Mouse (Mus musculus): ENCODE results near the gene Gria1. TPM values are rescaled to one million over a fixed set of nuclear protein-coding genes. Genes with fewer than 3 reads are reported as not detected.

The Gria1 gene
- polyA plus RNA-seq, 1 experiment from 2014 or later, result 1.7 TPM

GRCm38 (mm10) chr11:57189391-57189790 lies 178.2 kb downstream of the Gria1 start:
- no peak overlapping the region for H3K4me2 ChIP-seq
- no peaks in the 10 kb centered on the region for H3K27me3 ChIP-seq
- H3K9me3 ChIP-seq, result no peaks in the 10 kb centered on the region
- H3K4me3 ChIP-seq, result no peak overlapping the region
- no peaks in the 10 kb centered on the region for H3K4me1 ChIP-seq
- H3K9ac ChIP-seq, result no peak overlapping the region
- no peaks in the 10 kb centered on the region for H3K36me3 ChIP-seq
- 79% methylated on average over 8 of the region's 8 CpGs for WGBS
- no peak overlapping the region for H3K27ac ChIP-seq
- no peak for ATAC-seq (ENCODE audit: insufficient number of reproducible peaks, low FRiP score, low TSS enrichment, low read depth)

GRCm38 (mm10) chr11:57194746-57195145 lies 183.6 kb downstream of the Gria1 start:
- no peak overlapping the region for H3K9ac ChIP-seq
- H3K9me3 ChIP-seq, result no peaks in the 10 kb centered on the region
- no peak overlapping the region for H3K27ac ChIP-seq
- H3K4me1 ChIP-seq, result no peaks in the 10 kb centered on the region
- 51% methylated on average over 5 of the region's 5 CpGs for WGBS
- no peaks in the 10 kb centered on the region for H3K27me3 ChIP-seq
- no peak overlapping the region for H3K4me2 ChIP-seq
- no peak for ATAC-seq (ENCODE audit: insufficient number of reproducible peaks, low FRiP score, low TSS enrichment, low read depth)
- H3K4me3 ChIP-seq, result no peak overlapping the region
- H3K36me3 ChIP-seq, result no peaks in the 10 kb centered on the region

- H3K9me3 ChIP-seq, result no peaks in the 10 kb centered on the region
- no peak for ATAC-seq (ENCODE audit: insufficient number of reproducible peaks, low FRiP score, low TSS enrichment, low read depth)
- 65% methylated on average over 10 of the region's 10 CpGs for WGBS
- no peak overlapping the region for H3K4me2 ChIP-seq
- no peak overlapping the region for H3K9ac ChIP-seq
- H3K27me3 ChIP-seq, result no peaks in the 10 kb centered on the region
- no peak overlapping the region for H3K27ac ChIP-seq
- H3K36me3 ChIP-seq, result no peaks in the 10 kb centered on the region
- H3K4me1 ChIP-seq, result no peaks in the 10 kb centered on the region
- H3K4me3 ChIP-seq, result no peak overlapping the region
Measured at GRCm38 (mm10) chr11:57201245-57201976, 190.2 kb downstream of the Gria1 start.

- Histone ChIP-seq H3K27me3 (no peaks in the 10 kb centered on the region), H3K36me3 (no peaks in the 10 kb centered on the region), H3K4me1 (no peaks in the 10 kb centered on the region), H3K9ac (no peak overlapping the region), H3K9me3 (no peaks in the 10 kb centered on the region), H3K4me3 (no peak overlapping the region), H3K27ac (no peak overlapping the region), H3K4me2 (no peak overlapping the region)
- WGBS, result 51% methylated on average over 6 of the region's 6 CpGs
- no peak for ATAC-seq (ENCODE audit: insufficient number of reproducible peaks, low FRiP score, low TSS enrichment, low read depth)
Measured at GRCm38 (mm10) chr11:57204371-57204770, 193.2 kb downstream of the Gria1 start.

- H3K4me3 ChIP-seq, result no peak overlapping the region
- no peaks in the 10 kb centered on the region for H3K36me3 ChIP-seq
- H3K9ac ChIP-seq, result no peak overlapping the region
- no peaks in the 10 kb centered on the region for H3K9me3 ChIP-seq
- no peaks in the 10 kb centered on the region for H3K4me1 ChIP-seq
- ATAC-seq (ENCODE audit: insufficient number of reproducible peaks, low FRiP score, low TSS enrichment, low read depth), result no peak
- no peak overlapping the region for H3K27ac ChIP-seq
- H3K4me2 ChIP-seq, result no peak overlapping the region
- no peaks in the 10 kb centered on the region for H3K27me3 ChIP-seq
Measured at GRCm38 (mm10) chr11:57207260-57207659, 196.1 kb downstream of the Gria1 start.

- Histone ChIP-seq H3K9me3 (no peaks in the 10 kb centered on the region), H3K36me3 (no peaks in the 10 kb centered on the region), H3K9ac (no peak overlapping the region), H3K4me1 (no peaks in the 10 kb centered on the region), H3K27me3 (no peaks in the 10 kb centered on the region), H3K27ac (no peak overlapping the region), H3K4me2 (no peak overlapping the region), H3K4me3 (no peak overlapping the region)
- no peak for ATAC-seq (ENCODE audit: insufficient number of reproducible peaks, low FRiP score, low TSS enrichment, low read depth)
- 95% methylated on average over 7 of the region's 7 CpGs for WGBS
Measured at GRCm38 (mm10) chr11:57214079-57214478, 202.9 kb downstream of the Gria1 start.

- no peak overlapping the region for H3K27ac ChIP-seq
- no peak for ATAC-seq (ENCODE audit: insufficient number of reproducible peaks, low FRiP score, low TSS enrichment, low read depth)
- 79% methylated on average over 5 of the region's 5 CpGs for WGBS
Measured at GRCm38 (mm10) chr11:57214583-57214982, 203.4 kb downstream of the Gria1 start.

GRCm38 (mm10) chr11:57222797-57223569 lies 211.8 kb downstream of the Gria1 start:
- Histone ChIP-seq H3K27me3 (no peaks in the 10 kb centered on the region), H3K36me3 (no peaks in the 10 kb centered on the region), H3K9me3 (no peaks in the 10 kb centered on the region), H3K9ac (no peak overlapping the region), H3K4me3 (no peak overlapping the region), H3K4me1 (no peaks in the 10 kb centered on the region), H3K27ac (no peak overlapping the region), H3K4me2 (no peak overlapping the region)
- no peak for ATAC-seq (ENCODE audit: insufficient number of reproducible peaks, low FRiP score, low TSS enrichment, low read depth)
- WGBS, result 77% methylated on average over 8 of the region's 8 CpGs

More at GRCm38 (mm10) chr11:57214583-57214982, 203.4 kb downstream of the Gria1 start:
- H3K4me1 ChIP-seq, result no peaks in the 10 kb centered on the region
- no peak overlapping the region for H3K4me2 ChIP-seq
- no peak overlapping the region for H3K4me3 ChIP-seq
- no peak overlapping the region for H3K9ac ChIP-seq
- H3K36me3 ChIP-seq, result no peaks in the 10 kb centered on the region
- H3K27me3 ChIP-seq, result no peaks in the 10 kb centered on the region
- no peaks in the 10 kb centered on the region for H3K9me3 ChIP-seq

GRCm38 (mm10) chr11:57235446-57235845 lies 224.3 kb downstream of the Gria1 start:
- 73% methylated on average over 2 of the region's 2 CpGs for WGBS
- H3K27ac ChIP-seq, result no peak overlapping the region
- no peak for ATAC-seq (ENCODE audit: insufficient number of reproducible peaks, low FRiP score, low TSS enrichment, low read depth)

GRCm38 (mm10) chr11:57236431-57236830 lies 225.2 kb downstream of the Gria1 start:
- Histone ChIP-seq H3K27ac (no peak overlapping the region), H3K36me3 (no peaks in the 10 kb centered on the region), H3K27me3 (no peaks in the 10 kb centered on the region), H3K9me3 (no peaks in the 10 kb centered on the region), H3K4me3 (no peak overlapping the region), H3K4me1 (peaks cover 4% of the 10 kb centered on the region; the same call in 1 of the 2 replicates), H3K4me2 (peak overlapping the region; percentile 20; the same call in 1 of the 2 replicates), H3K9ac (no peak overlapping the region)
- 15% methylated on average over 1 of the region's 1 CpGs for WGBS
- no peak for ATAC-seq (ENCODE audit: insufficient number of reproducible peaks, low FRiP score, low TSS enrichment, low read depth)

More at GRCm38 (mm10) chr11:57235446-57235845, 224.3 kb downstream of the Gria1 start:
- no peak overlapping the region for H3K4me3 ChIP-seq
- H3K27me3 ChIP-seq, result no peaks in the 10 kb centered on the region
- H3K4me2 ChIP-seq, result no peak overlapping the region
- H3K9me3 ChIP-seq, result no peaks in the 10 kb centered on the region
- no peaks in the 10 kb centered on the region for H3K36me3 ChIP-seq
- H3K4me1 ChIP-seq, result peaks cover 4% of the 10 kb centered on the region; the same call in 1 of the 2 replicates
- H3K9ac ChIP-seq, result no peak overlapping the region

- Histone ChIP-seq H3K27me3 (no peaks in the 10 kb centered on the region), H3K27ac (no peak overlapping the region), H3K4me1 (peaks cover 4% of the 10 kb centered on the region; the same call in 1 of the 2 replicates), H3K9me3 (no peaks in the 10 kb centered on the region), H3K4me3 (no peak overlapping the region), H3K36me3 (no peaks in the 10 kb centered on the region), H3K9ac (no peak overlapping the region), H3K4me2 (no peak overlapping the region)
- no peak for ATAC-seq (ENCODE audit: insufficient number of reproducible peaks, low FRiP score, low TSS enrichment, low read depth)
- 35% methylated on average over 3 of the region's 3 CpGs for whole genome bisulfite sequencing
Measured at GRCm38 (mm10) chr11:57239758-57240157, 228.6 kb downstream of the Gria1 start.

GRCm38 (mm10) chr11:57243835-57244234 lies 232.6 kb downstream of the Gria1 start:
- Histone ChIP-seq H3K27ac (no peak overlapping the region), H3K4me1 (no peaks in the 10 kb centered on the region), H3K36me3 (no peaks in the 10 kb centered on the region), H3K9me3 (no peaks in the 10 kb centered on the region), H3K27me3 (no peaks in the 10 kb centered on the region), H3K9ac (no peak overlapping the region), H3K4me2 (no peak overlapping the region), H3K4me3 (no peak overlapping the region)
- no peak for ATAC-seq (ENCODE audit: insufficient number of reproducible peaks, low FRiP score, low TSS enrichment, low read depth)
